Mouse (Mus musculus) layer of hippocampus, postnatal 14 days (tissue): ENCODE data around the gene Esr2. TPM values are rescaled to one million over a fixed set of nuclear protein-coding genes. Genes with fewer than 3 reads are reported as not detected.
"Not testable (repeated sequence)": the region's sequence is repeated elsewhere in the genome, so short reads cannot be mapped to it uniquely, and the experiment has no call there.

ENCODE experiments used
- DNase-seq, 2 experiments: peaks; one replicate each; pipeline ENCODE4 v3.0.0; 2021 to 2022; ENCODE audit warnings: low spot score in 2 of 2, mixed read lengths in 1 of 2
- total RNA-seq, 2 experiments: library from RNA; stranded (reverse); gene quantifications; 2 replicates each; pipeline ENCODE4 v1.2.3; 2021

Esr2 gene
- total RNA-seq, 2 experiments from 2014 or later = 0.12 to 0.21 TPM

DNA sequence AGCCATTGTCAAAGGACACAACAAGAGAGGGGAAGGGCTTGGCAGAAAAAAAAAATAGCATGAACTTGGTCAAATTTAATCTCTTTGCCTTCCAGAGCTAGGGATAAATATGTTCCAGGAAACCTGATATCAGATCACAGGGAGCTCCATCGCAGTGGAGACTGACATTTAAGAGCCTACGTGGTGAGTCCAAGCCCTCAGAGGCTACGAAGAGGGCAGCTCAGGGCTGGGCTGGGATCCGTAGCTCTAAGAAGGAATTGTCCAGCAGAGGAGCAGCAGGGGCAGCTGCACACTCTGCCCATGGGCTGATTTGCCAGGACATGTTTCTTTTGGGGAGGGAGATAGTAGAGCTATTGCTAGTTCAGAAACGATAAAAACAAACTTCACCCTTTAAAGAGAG is 11.4 kb downstream of the Esr2 start:
- DNase-seq = no peak

DNA sequence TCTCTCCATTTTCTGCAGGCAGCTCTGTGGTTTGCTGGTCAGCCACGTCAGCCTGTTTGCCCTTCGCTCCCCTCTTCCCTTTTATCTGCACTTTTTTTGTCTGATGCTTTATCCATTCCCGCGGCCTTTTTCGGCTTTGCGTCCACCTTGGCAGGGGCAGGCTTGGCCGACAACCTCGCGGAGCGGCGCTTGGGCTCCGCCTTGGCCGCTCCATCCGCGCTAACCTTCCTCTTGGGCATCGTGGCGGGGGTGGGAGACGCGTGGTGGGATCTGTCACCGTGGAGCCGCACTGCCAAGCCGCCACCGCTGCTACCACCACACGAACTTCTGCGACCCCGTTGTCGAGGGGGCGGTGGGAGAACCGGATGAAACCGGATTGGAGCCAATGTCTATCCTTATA is 24.7 kb downstream of the Esr2 start:
- DNase-seq = not testable (repeated sequence)

DNA sequence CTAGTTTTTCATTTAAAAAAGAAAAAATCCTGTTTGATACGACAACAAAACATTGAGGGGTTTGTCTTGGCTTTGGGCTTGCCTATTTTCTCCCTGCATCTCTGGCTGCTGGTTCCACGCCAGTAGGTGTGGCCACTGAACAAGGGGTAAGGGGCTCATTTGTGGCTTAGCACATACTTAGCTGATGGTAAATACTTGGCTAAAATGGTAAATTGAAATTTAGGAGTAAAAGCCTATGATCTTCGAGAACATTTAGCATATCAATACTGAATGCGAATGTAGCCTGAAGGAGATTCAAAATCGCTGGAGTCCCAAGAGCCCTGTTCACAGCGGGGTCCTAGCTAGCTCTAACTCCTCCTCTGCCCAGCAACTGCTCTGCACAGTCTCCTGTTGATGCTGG is 40.4 kb downstream of the Esr2 start:
- no peak for DNase-seq

DNA sequence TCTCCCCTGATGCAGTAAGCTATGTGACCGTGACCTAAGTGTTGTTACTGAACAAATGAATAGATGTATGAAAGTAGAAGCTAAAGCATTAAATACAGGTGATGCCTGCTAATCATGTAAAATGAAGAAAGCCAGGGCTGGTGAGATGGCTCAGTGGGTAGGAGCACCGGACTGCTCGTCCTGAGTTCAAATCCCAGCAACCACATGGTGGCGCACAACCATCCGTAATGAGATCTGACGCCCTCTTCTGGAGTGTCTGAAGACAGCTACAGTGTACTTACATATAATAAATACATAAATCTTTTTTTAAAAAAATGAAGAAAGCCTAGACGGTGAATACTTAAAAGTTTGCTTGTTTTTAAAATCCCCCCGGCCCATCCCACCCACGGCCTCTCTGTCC is 44.0 kb downstream of the Esr2 start:
- not testable (repeated sequence) for DNase-seq

DNA sequence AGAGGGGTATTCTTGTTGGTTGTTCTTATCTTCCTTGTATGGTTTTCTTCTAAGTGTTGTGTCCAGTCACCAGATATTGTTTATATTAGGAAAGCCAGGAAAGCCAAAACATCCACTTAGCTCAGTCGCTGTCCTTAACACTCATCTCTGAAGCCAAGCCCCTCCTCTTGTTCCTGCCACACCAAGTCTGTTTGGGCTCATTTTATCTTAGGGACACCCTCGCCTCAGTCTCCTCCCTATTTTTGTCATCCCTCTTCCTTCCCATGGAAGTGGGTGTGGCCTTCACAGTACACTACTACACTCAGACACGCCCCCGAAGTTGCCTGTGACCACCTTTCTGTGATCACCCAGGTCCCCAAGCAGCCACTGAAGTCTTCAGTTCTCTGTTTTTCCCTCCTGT is 44.5 kb downstream of the Esr2 start:
- DNase-seq = no peak

GRCm38 (mm10) chr12:76130891-76131290 is 46.2 kb downstream of the Esr2 start:
- DNase-seq = no peak

DNA sequence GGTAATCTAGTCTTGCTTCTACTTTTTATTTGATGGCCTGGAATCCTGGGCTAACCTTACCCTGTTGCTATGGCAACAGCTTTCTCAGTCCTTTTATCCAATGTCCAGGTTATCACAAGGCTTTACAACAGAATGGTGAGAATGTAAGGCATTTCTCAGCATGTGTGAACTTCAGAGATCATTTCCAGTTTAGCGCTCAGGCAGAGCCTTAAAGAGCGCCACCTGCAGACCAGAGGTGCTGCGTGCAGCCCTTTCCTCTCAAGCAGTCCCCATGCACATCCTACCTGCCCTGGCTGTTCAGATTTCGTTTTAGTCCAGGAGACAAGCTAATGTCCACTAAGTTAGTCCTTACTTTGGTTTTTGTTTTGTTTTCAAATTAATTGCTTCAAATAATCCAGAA is 46.8 kb downstream of the Esr2 start:
- DNase-seq = no peak

DNA sequence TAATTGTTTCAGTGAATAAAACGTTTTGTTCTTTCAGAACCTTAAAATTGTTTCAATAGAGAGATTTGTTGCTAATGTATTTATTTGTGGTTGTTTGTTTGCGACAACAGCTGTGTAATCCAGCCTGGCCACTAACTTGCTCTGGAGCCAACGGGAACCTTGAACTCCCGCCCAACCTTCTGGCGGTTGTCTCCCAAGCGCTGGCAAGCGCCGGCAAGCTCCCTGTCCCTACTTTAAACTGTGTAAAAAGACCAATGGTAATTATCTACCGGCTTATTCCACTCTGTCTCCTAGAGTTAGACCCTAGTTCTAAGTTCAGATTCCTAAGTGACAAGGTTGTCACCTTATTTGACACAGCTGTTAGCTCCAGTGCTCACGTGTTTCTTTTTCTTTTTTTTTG is 48.2 kb downstream of the Esr2 start:
- peak; percentile 22 to 57 for DNase-seq

GRCm38 (mm10) chr12:76128306-76128705 is 48.8 kb downstream of the Esr2 start:
- no peak for DNase-seq

GRCm38 (mm10) chr12:76123223-76123622 is 53.8 kb downstream of the Esr2 start:
- no peak for DNase-seq

- DNase-seq = no peak
Measured at GRCm38 (mm10) chr12:76117632-76118153, 59.4 kb downstream of the Esr2 start.

DNA sequence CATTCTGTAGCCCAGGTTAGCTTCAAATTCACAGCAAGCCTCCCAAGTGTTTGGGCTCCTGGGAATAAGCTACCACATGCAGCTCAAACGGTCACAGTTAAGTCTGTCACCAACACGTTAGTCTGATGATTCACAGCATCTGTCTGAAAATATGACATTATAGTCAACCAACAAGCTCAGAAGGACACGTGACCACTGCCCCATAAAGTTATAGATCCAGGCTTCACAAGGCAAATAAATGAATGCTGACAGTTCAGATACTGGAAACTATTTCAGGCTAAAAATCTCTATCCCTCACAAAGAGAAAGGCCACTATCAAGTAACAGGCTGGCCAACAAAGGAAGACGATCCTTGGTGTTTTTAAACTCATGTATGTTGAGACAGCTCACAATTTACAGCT is 60.5 kb downstream of the Esr2 start:
- DNase-seq = no peak

- no peak for DNase-seq
Measured at GRCm38 (mm10) chr12:76111046-76111445, 66.0 kb downstream of the Esr2 start.

DNA sequence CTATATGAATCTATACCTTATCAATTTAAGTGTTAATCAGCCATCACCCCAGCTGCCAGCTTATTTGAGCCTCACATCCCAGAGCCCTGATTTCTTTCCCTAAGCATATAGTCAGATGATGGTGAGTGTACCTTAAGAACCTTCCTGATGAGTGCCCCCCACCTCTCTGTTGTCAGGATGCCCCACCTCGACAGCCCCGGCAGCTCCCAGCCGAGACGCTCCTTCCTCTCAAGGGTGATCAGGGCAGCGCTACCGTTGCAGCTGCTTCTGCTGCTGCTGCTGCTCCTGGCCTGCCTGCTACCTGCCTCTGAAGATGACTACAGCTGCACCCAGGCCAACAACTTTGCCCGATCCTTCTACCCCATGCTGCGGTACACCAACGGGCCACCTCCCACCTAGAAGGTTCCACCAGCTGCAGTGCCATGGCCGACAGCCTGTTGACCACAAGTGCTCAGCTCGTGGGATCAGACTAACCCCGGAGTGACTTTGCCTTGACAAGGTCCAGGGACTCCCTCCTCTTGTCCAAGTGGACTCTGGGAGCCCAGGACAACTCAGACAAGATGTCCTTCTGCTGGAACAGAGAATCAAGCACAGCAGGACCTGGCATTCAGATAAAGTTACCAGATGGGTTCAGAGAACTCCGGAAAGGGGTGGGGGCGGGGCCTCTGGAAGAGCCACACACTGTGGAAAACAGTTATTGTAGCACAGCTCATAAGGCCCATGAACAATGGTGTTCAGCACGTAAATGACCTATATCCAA is 67.2 kb downstream of the Esr2 start:
- no peak for DNase-seq

- DNase-seq = no peak
Measured at GRCm38 (mm10) chr12:76104596-76105351, 72.3 kb downstream of the Esr2 start.

- DNase-seq = peak in 1 of 2 experiments; percentile 26
Measured at GRCm38 (mm10) chr12:76102621-76103020, 74.4 kb downstream of the Esr2 start.

GRCm38 (mm10) chr12:76095117-76096035 is 81.7 kb downstream of the Esr2 start:
- DNase-seq = no peak

- no peak for DNase-seq
Measured at GRCm38 (mm10) chr12:76093613-76094588, 83.2 kb downstream of the Esr2 start.

DNA sequence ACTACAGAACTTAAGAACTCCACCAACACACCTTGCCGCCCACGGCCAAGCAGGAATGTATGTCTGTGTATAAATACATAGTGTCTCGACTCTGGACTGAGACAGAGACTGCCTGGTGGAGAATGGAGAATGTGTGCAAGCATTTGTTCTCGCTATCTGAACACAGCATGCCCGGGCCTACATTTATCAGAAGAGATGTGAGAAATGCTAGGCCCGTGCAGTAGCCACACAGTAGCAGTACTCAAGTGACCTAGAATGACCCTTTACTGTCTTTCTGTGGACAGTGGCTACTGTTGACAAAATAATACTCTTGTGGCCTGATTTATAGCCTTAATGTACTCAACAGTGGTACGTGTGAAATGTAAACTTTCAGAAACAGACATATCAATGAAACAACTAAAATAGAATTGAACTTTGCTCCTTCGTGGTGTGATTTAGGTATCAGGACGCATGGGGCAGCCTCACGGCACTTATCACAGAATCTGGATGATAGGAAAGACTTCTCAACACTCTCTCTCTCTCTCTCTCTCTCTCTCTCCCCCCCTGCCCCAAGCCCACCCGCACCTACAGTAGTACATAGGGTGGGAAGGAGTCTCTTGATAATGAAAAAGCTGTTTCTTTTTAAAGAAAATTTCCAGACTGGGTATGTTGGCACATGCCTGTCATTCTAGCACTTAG is 84.1 kb downstream of the Esr2 start:
- DNase-seq = no peak

DNA sequence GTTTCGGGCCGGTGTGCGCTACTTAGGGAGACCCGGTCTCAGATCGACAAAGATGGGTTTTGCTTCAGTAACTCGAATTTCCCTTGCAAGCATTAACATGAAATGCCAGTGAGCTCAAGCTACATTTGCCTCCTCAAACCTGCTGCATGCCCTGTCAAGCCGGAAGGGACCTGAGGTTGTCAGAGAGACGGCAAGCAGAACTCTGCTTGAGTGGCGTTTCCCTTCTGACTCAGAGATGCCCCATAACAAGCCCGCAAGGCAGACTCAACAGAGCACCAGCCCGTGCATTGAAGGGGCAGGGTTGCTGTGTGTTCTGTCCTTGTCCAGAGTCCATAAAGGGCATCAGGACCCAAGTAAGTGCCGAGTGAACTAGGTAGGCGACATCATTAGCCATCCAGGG is 90.0 kb downstream of the Esr2 start:
- no peak for DNase-seq
